Mouse (Mus musculus) cortical plate, adult 2 months (tissue): ENCODE data around the gene Lpin2.

ENCODE experiments used
- CTCF ChIP-seq: fragments of 200-500 bp; IDR thresholded peaks from 2 replicates; pipeline ENCODE4 v1.5.1; 2011; ENCODE audit warnings: mild to moderate bottlenecking, control low read depth, low read length; ENCODE audit not compliant: insufficient read depth; ENCODE audit errors: extremely low read depth
- POLR2A ChIP-seq: fragments of 200-500 bp; IDR thresholded peaks from 2 replicates; pipeline ENCODE4 v1.6.1; 2011; ENCODE audit warnings: mild to moderate bottlenecking, low read length, control low read depth; ENCODE audit not compliant: insufficient read depth; ENCODE audit errors: extremely low read depth

DNA sequence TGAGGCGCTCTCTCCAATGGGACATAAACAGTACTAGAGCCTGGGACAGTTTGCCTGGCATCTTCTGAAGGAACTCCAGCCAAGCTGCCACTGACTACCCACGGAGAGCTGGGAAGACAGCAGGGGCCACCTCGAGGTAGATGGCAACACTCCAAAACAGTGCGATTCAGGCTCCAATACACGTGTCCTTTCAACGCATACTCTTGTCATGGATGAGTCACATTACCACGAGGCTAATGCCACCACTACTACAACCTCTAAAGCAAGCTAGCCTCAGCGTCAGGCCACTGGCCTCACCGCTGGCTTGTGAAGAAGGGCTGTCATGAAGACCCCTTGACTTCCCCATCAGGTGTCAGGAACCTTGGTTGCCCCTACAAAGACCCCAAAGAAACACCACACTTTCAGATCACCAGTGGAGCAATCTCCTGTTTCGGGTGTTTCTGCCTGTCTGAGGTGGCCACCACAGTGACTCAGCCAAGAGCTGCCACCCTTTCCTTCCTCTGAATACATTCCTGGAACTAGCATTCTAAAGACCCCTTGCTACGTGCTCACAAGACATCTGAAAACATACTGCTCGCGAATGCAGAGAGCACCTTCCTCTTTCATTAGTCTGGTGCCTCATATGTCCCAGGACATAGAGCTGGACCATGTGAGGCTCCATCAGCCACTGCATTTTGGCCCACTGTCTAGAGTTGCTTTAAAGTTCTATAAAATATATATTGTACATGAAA lies 74.6 kb downstream of the Lpin2 start:
- TF ChIP-seq CTCF (no peak), POLR2A (no peak)
